Mouse (Mus musculus): Measurements from ENCODE around the gene Ccer1.
"Not testable (repeated sequence)": the region's sequence is repeated elsewhere in the genome, so short reads cannot be mapped to it uniquely, and the experiment has no call there.

Gene Ccer1

GRCm38 (mm10) chr10:97692913-97693312 is at the start of gene Ccer1:
Gene Ccer1 (plus strand): TSS chr10:97693059.
- ATAC-seq (ENCODE audit: insufficient number of reproducible peaks, low FRiP score, low TSS enrichment), result no peak

GRCm38 (mm10) chr10:97643768-97644167 is 49.1 kb upstream of the Ccer1 start, which contains the start of gene Epyc:
Gene Epyc (plus strand): TSS chr10:97644068.
- ATAC-seq (ENCODE audit: insufficient number of reproducible peaks, low FRiP score, low TSS enrichment), result no peak

- ATAC-seq (ENCODE audit: insufficient number of reproducible peaks, low FRiP score, low TSS enrichment), result no peak
Measured at GRCm38 (mm10) chr10:97650334-97650733, 42.5 kb upstream of the Ccer1 start.

GRCm38 (mm10) chr10:97659489-97659888 is 33.4 kb upstream of the Ccer1 start:
- no peak for ATAC-seq (ENCODE audit: insufficient number of reproducible peaks, low FRiP score, low TSS enrichment)

- ATAC-seq (ENCODE audit: insufficient number of reproducible peaks, low FRiP score, low TSS enrichment), result no peak
Measured at GRCm38 (mm10) chr10:97668656-97669055, 24.2 kb upstream of the Ccer1 start.

GRCm38 (mm10) chr10:97670202-97670601 is 22.7 kb upstream of the Ccer1 start:
- ATAC-seq (ENCODE audit: insufficient number of reproducible peaks, low FRiP score, low TSS enrichment), result peak; percentile 79

GRCm38 (mm10) chr10:97673239-97673638 is 19.6 kb upstream of the Ccer1 start:
- ATAC-seq (ENCODE audit: insufficient number of reproducible peaks, low FRiP score, low TSS enrichment), result peak; percentile 85

GRCm38 (mm10) chr10:97682981-97683380 is 9.9 kb upstream of the Ccer1 start:
- ATAC-seq (ENCODE audit: insufficient number of reproducible peaks, low FRiP score, low TSS enrichment), result no peak

- no peak for ATAC-seq (ENCODE audit: insufficient number of reproducible peaks, low FRiP score, low TSS enrichment)
Measured at GRCm38 (mm10) chr10:97687198-97687597, 5.7 kb upstream of the Ccer1 start.

- no peak for ATAC-seq (ENCODE audit: insufficient number of reproducible peaks, low FRiP score, low TSS enrichment)
Measured at GRCm38 (mm10) chr10:97689425-97689824, 3.4 kb upstream of the Ccer1 start.

- no peak for ATAC-seq (ENCODE audit: insufficient number of reproducible peaks, low FRiP score, low TSS enrichment)
Measured at GRCm38 (mm10) chr10:97693398-97694135, 708 bp downstream of the Ccer1 start.

GRCm38 (mm10) chr10:97702321-97702720 is 9.5 kb downstream of the Ccer1 start:
- no peak for ATAC-seq (ENCODE audit: insufficient number of reproducible peaks, low FRiP score, low TSS enrichment)

GRCm38 (mm10) chr10:97704562-97704961 is 11.7 kb downstream of the Ccer1 start:
- ATAC-seq (ENCODE audit: insufficient number of reproducible peaks, low FRiP score, low TSS enrichment), result no peak

- peak; percentile 75 for ATAC-seq (ENCODE audit: insufficient number of reproducible peaks, low FRiP score, low TSS enrichment)
Measured at GRCm38 (mm10) chr10:97712687-97713086, 19.8 kb downstream of the Ccer1 start.

- no peak for ATAC-seq (ENCODE audit: insufficient number of reproducible peaks, low FRiP score, low TSS enrichment)
Measured at GRCm38 (mm10) chr10:97714584-97714983, 21.7 kb downstream of the Ccer1 start.

- no peak for ATAC-seq (ENCODE audit: insufficient number of reproducible peaks, low FRiP score, low TSS enrichment)
Measured at GRCm38 (mm10) chr10:97715289-97715906, 22.5 kb downstream of the Ccer1 start.

- no peak for ATAC-seq (ENCODE audit: insufficient number of reproducible peaks, low FRiP score, low TSS enrichment)
Measured at GRCm38 (mm10) chr10:97717233-97717632, 24.4 kb downstream of the Ccer1 start.

GRCm38 (mm10) chr10:97718021-97718420 is 25.2 kb downstream of the Ccer1 start:
- no peak for ATAC-seq (ENCODE audit: insufficient number of reproducible peaks, low FRiP score, low TSS enrichment)

- no peak for ATAC-seq (ENCODE audit: insufficient number of reproducible peaks, low FRiP score, low TSS enrichment)
Measured at GRCm38 (mm10) chr10:97720625-97721024, 27.8 kb downstream of the Ccer1 start.

GRCm38 (mm10) chr10:97722709-97723108 is 29.9 kb downstream of the Ccer1 start:
- no peak for ATAC-seq (ENCODE audit: insufficient number of reproducible peaks, low FRiP score, low TSS enrichment)

GRCm38 (mm10) chr10:97725929-97726328 is 33.1 kb downstream of the Ccer1 start:
- ATAC-seq (ENCODE audit: insufficient number of reproducible peaks, low FRiP score, low TSS enrichment), result no peak

GRCm38 (mm10) chr10:97726655-97727054 is 33.8 kb downstream of the Ccer1 start, which contains the start of gene C030005K15Rik:
Gene C030005K15Rik (minus strand): TSS chr10:97726755.
- not testable (repeated sequence) for ATAC-seq (ENCODE audit: insufficient number of reproducible peaks, low FRiP score, low TSS enrichment)
